Mouse (Mus musculus): Measurements from ENCODE around the gene Ddx28. TPM values are rescaled to one million over a fixed set of nuclear protein-coding genes. Genes with fewer than 3 reads are reported as not detected.
"Not testable (repeated sequence)": the region's sequence is repeated elsewhere in the genome, so short reads cannot be mapped to it uniquely, and the experiment has no call there.

Ddx28 gene
- total and polyA plus RNA-seq, 2 experiments from 2014 or later: 20.2 to 36.7 TPM

DNA sequence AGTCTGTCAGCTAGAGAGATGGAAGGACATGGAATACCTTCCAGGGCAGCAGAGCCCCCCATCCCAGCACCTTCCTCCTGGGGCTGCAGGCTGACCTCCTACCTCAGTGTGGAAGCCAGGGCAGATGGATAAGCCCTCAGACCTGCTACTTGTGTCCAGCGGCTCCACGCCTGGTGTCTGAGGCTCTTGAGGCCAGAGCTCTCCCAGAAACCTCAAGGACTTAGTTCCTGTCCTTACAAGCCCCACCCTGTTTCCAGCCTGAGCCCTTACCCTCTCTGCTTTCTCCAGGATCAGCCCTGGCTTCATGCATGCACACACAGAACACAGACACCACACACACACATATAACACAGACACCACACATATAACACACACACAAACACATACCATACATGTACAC lies 20.1 kb downstream of the Ddx28 start:
- Histone ChIP-seq H3K4me1 (ENCODE audit: insufficient read depth, low read length) (no peaks in the 10 kb centered on the region), H3K27me3 (ENCODE audit: insufficient read depth, low read length) (no peaks in the 10 kb centered on the region), H3K36me3 (ENCODE audit: insufficient read depth, low read length) (no peaks in the 10 kb centered on the region), H3K27ac (no peak overlapping the region), H3K9me3 (ENCODE audit: low read length) (no peaks in the 10 kb centered on the region), H3K4me3 (ENCODE audit: low read length) (no peak overlapping the region), H3K9ac (replicated peaks; ENCODE audit: low read length) (no peak overlapping the region), H3K4me2 (ENCODE audit: low read depth, low read length) (no peak overlapping the region)
- no peak for ATAC-seq
- no peak for DNase-seq (ENCODE audit: low spot score)
- no peak for TF ChIP-seq CTCF (IDR thresholded peaks at IDR 0.05; ENCODE audit: low read depth)
- 87% methylated on average over 2 of the region's 2 CpGs for WGBS

DNA sequence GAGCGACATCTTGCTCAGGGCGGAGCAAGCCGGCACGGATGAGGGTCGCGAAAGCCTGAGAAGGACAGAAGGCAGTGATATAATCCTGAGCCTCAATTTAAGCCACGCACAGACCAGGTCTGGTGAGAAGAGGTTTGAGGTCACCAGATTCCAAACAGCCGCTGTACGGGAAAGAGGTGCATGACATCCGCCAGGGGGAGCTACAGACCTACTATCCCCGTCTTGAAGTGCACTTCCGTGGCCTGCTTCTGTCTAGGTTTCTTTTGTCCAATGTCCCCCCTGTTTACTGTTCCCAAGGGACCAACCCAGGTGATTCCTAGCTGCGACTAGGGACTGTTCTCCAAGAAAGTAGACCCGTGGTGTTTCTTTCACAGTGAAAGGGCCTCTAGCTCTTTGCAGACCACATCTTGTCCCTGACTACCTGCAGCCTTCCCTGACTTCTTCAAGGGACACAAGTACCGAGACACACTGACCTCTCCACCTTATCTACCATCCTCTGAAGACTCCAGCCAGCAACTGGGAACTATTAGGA lies 20.8 kb downstream of the Ddx28 start, which contains the start of gene Dus2:
Dus2 (plus strand) TSS at position 482 of the 532 bp plus-strand sequence.
- WGBS: 10% methylated on average over 15 of the region's 15 CpGs
- ATAC-seq (peak; percentile 78), DNase-seq (ENCODE audit: low spot score) (peak; percentile 86)
- Histone ChIP-seq H3K36me3 (ENCODE audit: insufficient read depth, low read length) (no peaks in the 10 kb centered on the region), H3K4me3 (ENCODE audit: low read length) (no peak within 1 kb of the TSS), H3K9me3 (ENCODE audit: low read length) (no peaks in the 10 kb centered on the region), H3K4me2 (ENCODE audit: low read depth, low read length) (no peak within 1 kb of the TSS), H3K9ac (replicated peaks; ENCODE audit: low read length) (no peak within 1 kb of the TSS), H3K27ac (no peak within 1 kb of the TSS), H3K27me3 (ENCODE audit: insufficient read depth, low read length) (no peaks in the 10 kb centered on the region), H3K4me1 (ENCODE audit: insufficient read depth, low read length) (no peaks in the 10 kb centered on the region)
- TF ChIP-seq CTCF (IDR thresholded peaks at IDR 0.05; ENCODE audit: low read depth): peak; percentile 90

DNA sequence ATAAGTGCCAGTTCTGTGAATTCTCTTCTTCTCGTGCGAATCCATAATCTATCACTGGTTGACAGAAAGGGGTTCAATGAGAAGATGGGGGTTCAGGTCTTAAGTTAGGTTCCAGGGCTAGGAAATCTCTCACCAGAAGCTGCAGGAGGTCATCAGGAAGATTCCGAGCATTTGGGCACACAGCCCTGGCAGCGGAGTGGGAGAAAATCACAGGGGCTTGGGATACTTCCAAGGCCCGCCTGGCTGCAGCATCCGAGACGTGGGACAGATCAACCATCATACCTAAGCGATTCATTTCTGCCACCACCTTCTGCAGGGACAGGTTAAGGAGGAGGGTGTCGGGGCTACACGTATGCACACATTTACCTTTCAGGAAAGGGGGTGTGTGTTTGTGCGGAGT lies 23.1 kb downstream of the Ddx28 start:
- H3K9me3 ChIP-seq (ENCODE audit: low read length): no peaks in the 10 kb centered on the region
- 76% methylated on average over 11 of the region's 11 CpGs for WGBS
- H3K36me3 ChIP-seq (ENCODE audit: insufficient read depth, low read length): no peaks in the 10 kb centered on the region
- ATAC-seq: no peak
- H3K4me1 ChIP-seq (ENCODE audit: insufficient read depth, low read length): no peaks in the 10 kb centered on the region
- no peak overlapping the region for H3K4me3 ChIP-seq (ENCODE audit: low read length)
- no peak for TF ChIP-seq CTCF (IDR thresholded peaks at IDR 0.05; ENCODE audit: low read depth)
- H3K9ac ChIP-seq (replicated peaks; ENCODE audit: low read length): no peak overlapping the region
- H3K27me3 ChIP-seq (ENCODE audit: insufficient read depth, low read length): no peaks in the 10 kb centered on the region
- no peak overlapping the region for H3K27ac ChIP-seq
- no peak for DNase-seq (ENCODE audit: low spot score)
- no peak overlapping the region for H3K4me2 ChIP-seq (ENCODE audit: low read depth, low read length)

DNA sequence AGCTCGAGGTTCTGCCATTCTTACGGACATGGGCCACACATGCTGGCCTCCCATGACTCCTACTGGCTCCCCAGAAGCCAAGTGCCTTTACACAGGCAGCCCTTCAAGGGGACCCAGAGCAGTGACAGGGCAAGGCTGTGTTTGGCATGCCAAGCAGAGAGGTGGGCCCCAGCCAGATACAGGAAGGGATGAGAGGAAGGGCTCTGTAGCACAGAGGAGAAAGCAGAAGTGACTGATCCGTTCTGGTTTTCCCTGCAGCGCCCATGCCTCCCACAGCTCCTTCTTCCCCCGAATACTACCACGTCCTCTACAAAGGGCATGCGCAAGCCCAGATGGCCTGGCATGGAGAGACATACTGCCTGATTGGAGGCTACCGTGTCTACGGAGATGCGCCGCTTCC lies 28.3 kb downstream of the Ddx28 start:
- 81% methylated on average over 11 of the region's 11 CpGs for WGBS
- not testable (repeated sequence) for H3K27ac ChIP-seq; DNase-seq (ENCODE audit: low spot score); H3K9ac ChIP-seq (replicated peaks; ENCODE audit: low read length); H3K36me3 ChIP-seq (ENCODE audit: insufficient read depth, low read length); H3K4me2 ChIP-seq (ENCODE audit: low read depth, low read length); H3K4me3 ChIP-seq (ENCODE audit: low read length); H3K27me3 ChIP-seq (ENCODE audit: insufficient read depth, low read length); ATAC-seq; H3K4me1 ChIP-seq (ENCODE audit: insufficient read depth, low read length); H3K9me3 ChIP-seq (ENCODE audit: low read length)

DNA sequence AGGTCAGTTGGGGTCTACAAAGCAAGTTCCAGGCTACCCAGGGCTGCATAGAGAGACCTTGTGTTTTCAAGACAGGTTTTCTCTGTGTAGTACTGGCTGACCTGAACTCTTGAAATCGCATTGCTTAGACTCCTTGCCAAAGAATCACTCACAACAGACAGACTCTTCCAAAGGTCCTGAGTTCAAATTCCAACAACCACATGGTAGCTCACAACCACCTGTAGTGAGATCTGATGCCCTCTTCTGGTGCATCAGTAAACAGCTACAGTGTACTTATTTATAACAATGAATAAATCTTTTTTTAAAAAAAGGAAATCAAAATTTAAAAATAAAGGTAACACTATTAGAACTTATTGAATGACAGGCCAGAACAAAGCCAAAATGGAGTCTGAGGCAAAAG lies 30.5 kb downstream of the Ddx28 start:
- H3K27ac ChIP-seq: no peak overlapping the region
- H3K4me2 ChIP-seq (ENCODE audit: low read depth, low read length): no peak overlapping the region
- H3K9me3 ChIP-seq (ENCODE audit: low read length): no peaks in the 10 kb centered on the region
- no peaks in the 10 kb centered on the region for H3K27me3 ChIP-seq (ENCODE audit: insufficient read depth, low read length)
- no peak overlapping the region for H3K4me3 ChIP-seq (ENCODE audit: low read length)
- H3K9ac ChIP-seq (replicated peaks; ENCODE audit: low read length): no peak overlapping the region
- ATAC-seq (no peak), DNase-seq (ENCODE audit: low spot score) (no peak)
- WGBS: 93% methylated on average over 1 of the region's 1 CpGs
- H3K4me1 ChIP-seq (ENCODE audit: insufficient read depth, low read length): no peaks in the 10 kb centered on the region
- no peaks in the 10 kb centered on the region for H3K36me3 ChIP-seq (ENCODE audit: insufficient read depth, low read length)
- TF ChIP-seq CTCF (IDR thresholded peaks at IDR 0.05; ENCODE audit: low read depth): no peak

DNA sequence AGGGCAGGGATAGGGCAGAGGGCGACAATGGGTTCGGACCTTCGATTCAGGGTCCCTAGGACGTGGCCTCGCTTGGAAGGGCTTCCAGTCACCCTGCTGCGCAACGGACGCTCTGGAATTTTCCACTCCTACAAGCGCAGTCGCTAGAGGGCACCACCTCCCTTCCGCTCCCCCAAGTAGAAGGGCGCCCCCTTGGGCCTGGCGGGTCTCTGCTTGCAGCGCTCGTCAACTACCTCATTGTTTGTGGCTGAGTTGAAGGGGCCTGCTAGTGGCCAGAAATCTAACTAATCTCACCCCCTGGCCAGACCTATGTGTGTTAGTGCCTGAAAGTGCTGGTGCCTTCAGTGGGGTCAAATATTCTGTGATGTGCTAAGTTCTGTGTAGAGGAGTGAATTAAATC lies 32.4 kb downstream of the Ddx28 start, which contains the start of gene Dpep3:
Dpep3 (minus strand) TSS at position 105 of the 400 bp plus-strand sequence.
- no peak within 1 kb of the TSS for H3K9ac ChIP-seq (replicated peaks; ENCODE audit: low read length)
- H3K36me3 ChIP-seq (ENCODE audit: insufficient read depth, low read length): no peaks in the 10 kb centered on the region
- H3K4me3 ChIP-seq (ENCODE audit: low read length): no peak within 1 kb of the TSS
- DNase-seq (ENCODE audit: low spot score) (no peak), ATAC-seq (no peak)
- 92% methylated on average over 15 of the region's 15 CpGs for WGBS
- TF ChIP-seq CTCF (IDR thresholded peaks at IDR 0.05; ENCODE audit: low read depth): no peak
- H3K9me3 ChIP-seq (ENCODE audit: low read length): no peaks in the 10 kb centered on the region
- H3K4me1 ChIP-seq (ENCODE audit: insufficient read depth, low read length): no peaks in the 10 kb centered on the region
- H3K4me2 ChIP-seq (ENCODE audit: low read depth, low read length): no peak within 1 kb of the TSS
- no peaks in the 10 kb centered on the region for H3K27me3 ChIP-seq (ENCODE audit: insufficient read depth, low read length)
- no peak within 1 kb of the TSS for H3K27ac ChIP-seq

DNA sequence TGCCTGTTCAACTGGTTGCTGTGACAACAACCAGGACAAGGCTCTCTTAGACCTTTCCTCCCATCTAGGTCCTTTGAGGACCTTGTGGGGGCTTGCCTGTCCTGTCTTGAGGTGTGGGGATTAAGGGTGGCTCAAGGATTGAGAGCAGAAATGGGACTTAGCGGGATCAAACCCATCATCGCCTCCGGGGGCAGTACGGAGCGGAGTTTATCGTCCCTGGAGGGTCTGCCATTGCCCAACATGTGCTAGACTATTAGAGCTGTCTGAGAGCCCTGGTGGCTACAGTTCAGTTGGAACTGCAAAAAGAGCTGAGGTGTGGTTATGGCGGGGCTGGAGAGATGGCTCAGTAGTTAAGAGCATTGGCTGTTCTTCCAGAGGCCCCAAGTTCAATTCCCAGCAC lies 36.3 kb downstream of the Ddx28 start:
- Histone ChIP-seq H3K36me3 (ENCODE audit: insufficient read depth, low read length) (no peaks in the 10 kb centered on the region), H3K9me3 (ENCODE audit: low read length) (no peaks in the 10 kb centered on the region), H3K4me1 (ENCODE audit: insufficient read depth, low read length) (no peaks in the 10 kb centered on the region), H3K4me2 (ENCODE audit: low read depth, low read length) (no peak overlapping the region), H3K27me3 (ENCODE audit: insufficient read depth, low read length) (no peaks in the 10 kb centered on the region), H3K9ac (replicated peaks; ENCODE audit: low read length) (no peak overlapping the region), H3K27ac (no peak overlapping the region), H3K4me3 (ENCODE audit: low read length) (no peak overlapping the region)
- no peak for DNase-seq (ENCODE audit: low spot score)
- ATAC-seq: no peak
- no peak for TF ChIP-seq CTCF (IDR thresholded peaks at IDR 0.05; ENCODE audit: low read depth)
- 61% methylated on average over 7 of the region's 7 CpGs for WGBS
